Mouse (Mus musculus) limb, embryonic 11.5 days (tissue): ENCODE measurements around the gene Slc7a14. TPM values are rescaled to one million over a fixed set of nuclear protein-coding genes. Genes with fewer than 3 reads are reported as not detected.

Experiments used
- polyA plus RNA-seq: library from polyadenylated mRNA; unstranded; fragments of >200 nt; fragmentation: Nextera tagmentation; extraction: Ambion mirVana; gene quantifications from 2 replicates; pipeline ENCODE4 v1.2.1, GENCODE M21; 2014

Slc7a14 gene
- polyA plus RNA-seq, 1 experiment from 2014 or later = 0.07 TPM

Other genes with a start within 250 kb of the Slc7a14 start
- 33.5 and 34.5 TPM in 2 replicates for gene Skil, start 215.3 kb downstream of the Slc7a14 start, polyA plus RNA-seq
- 4.5 and 4.9 TPM in 2 replicates for gene Cldn11, start 160.5 kb downstream of the Slc7a14 start, polyA plus RNA-seq